Mouse (Mus musculus) midbrain, embryonic 10.5 days (tissue): ENCODE results near the gene Kctd14. TPM values are rescaled to one million over a fixed set of nuclear protein-coding genes. Genes with fewer than 3 reads are reported as not detected.
"Not testable (repeated sequence)": the region's sequence is repeated elsewhere in the genome, so short reads cannot be mapped to it uniquely, and the experiment has no call there.

ENCODE experiments used
- DNase-seq: peaks from one replicate; pipeline ENCODE4 v3.0.0-alpha.2; 2017; ENCODE audit warnings: low spot score
- H3K27ac ChIP-seq: fragments of 300-500 bp; sonication (generic); replicated peaks from 2 replicates; pipeline ENCODE4 v1.5.1; 2016; ENCODE audit warnings: mild to moderate bottlenecking
- H3K27me3 ChIP-seq: fragments of 300-500 bp; sonication (generic); 2 replicates; pipeline ENCODE4 v1.6.1; 2016; ENCODE audit warnings: low read depth, mild to moderate bottlenecking; ENCODE audit not compliant: poor library complexity, severe bottlenecking
- H3K36me3 ChIP-seq: fragments of 300-500 bp; sonication (generic); 2 replicates; pipeline ENCODE4 v1.6.1; 2016; ENCODE audit warnings: mild to moderate bottlenecking, moderate library complexity
- H3K4me1 ChIP-seq: fragments of 300-500 bp; sonication (generic); 2 replicates; pipeline ENCODE4 v1.6.1; 2016
- H3K4me3 ChIP-seq: fragments of 300-500 bp; sonication (generic); 2 replicates; pipeline ENCODE4 v1.5.1; 2016; ENCODE audit warnings: mild to moderate bottlenecking, moderate library complexity
- H3K9me3 ChIP-seq: fragments of 300-500 bp; sonication (generic); replicated peaks from 2 replicates; pipeline ENCODE4 v1.6.1; 2016; ENCODE audit warnings: mild to moderate bottlenecking
- WGBS: fragments of 180-500 bp; shearing (Covaris S2); methylation state at CpG from one replicate; pipeline ENCODE4 v1.1.7; 2016; 5-methylcytosine and 5-hydroxymethylcytosine counted together
- polyA plus RNA-seq: library from polyadenylated mRNA; unstranded; fragments of >200 nt; fragmentation: Nextera tagmentation; extraction: Ambion mirVana; gene quantifications from 2 replicates; pipeline ENCODE4 v1.2.1, GENCODE M21; 2016

Gene Kctd14
- polyA plus RNA-seq, 1 experiment from 2014 or later, result 0.09 TPM

GRCm38 (mm10) chr7:97420958-97421651, 30.0 kb upstream of the Kctd14 start:
- H3K27me3 ChIP-seq, result no peaks in the 10 kb centered on the region
- no peak overlapping the region for H3K27ac ChIP-seq
- H3K4me1 ChIP-seq, result peaks cover 10% of the 10 kb centered on the region; the same call in 1 of the 2 replicates
- DNase-seq, result no peak
- H3K4me3 ChIP-seq, result no peak overlapping the region
- H3K36me3 ChIP-seq, result no peaks in the 10 kb centered on the region
- 91% methylated on average over 8 of the region's 8 CpGs for WGBS
- H3K9me3 ChIP-seq, result no peaks in the 10 kb centered on the region

DNA sequence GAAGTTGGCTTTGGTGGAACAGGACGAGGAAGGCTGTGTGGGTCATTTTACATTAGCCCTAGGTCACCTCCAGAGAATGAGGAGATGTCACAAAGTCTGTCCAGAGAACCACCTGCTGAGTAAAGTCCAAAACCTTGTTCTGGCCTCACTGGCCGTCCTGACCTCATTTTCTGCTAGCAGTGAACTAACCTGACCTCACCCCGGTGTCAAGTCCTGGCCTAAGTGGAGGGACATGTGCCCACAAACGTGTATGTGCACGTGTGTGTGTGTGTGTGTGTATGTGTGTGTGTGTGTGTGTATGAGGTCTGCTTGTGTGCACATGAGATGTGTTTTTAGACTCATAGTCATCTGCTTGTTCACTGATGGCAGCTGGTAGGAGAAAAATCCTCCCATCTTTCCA, 27.4 kb upstream of the Kctd14 start:
- no peak for DNase-seq
- no peaks in the 10 kb centered on the region for H3K36me3 ChIP-seq
- H3K4me3 ChIP-seq, result no peak overlapping the region
- no peaks in the 10 kb centered on the region for H3K27me3 ChIP-seq
- H3K9me3 ChIP-seq, result no peaks in the 10 kb centered on the region
- 68% methylated on average over 5 of the region's 5 CpGs for WGBS
- no peak overlapping the region for H3K27ac ChIP-seq
- H3K4me1 ChIP-seq, result peaks cover 8% of the 10 kb centered on the region; the same call in 1 of the 2 replicates

- H3K27me3 ChIP-seq, result no peaks in the 10 kb centered on the region
- H3K4me1 ChIP-seq, result peaks cover 11% of the 10 kb centered on the region
- H3K27ac ChIP-seq, result 0 out of 2 replicates have a peak overlapping the region, but pooled peaks have one; percentile 34
- H3K36me3 ChIP-seq, result no peaks in the 10 kb centered on the region
- no peaks in the 10 kb centered on the region for H3K9me3 ChIP-seq
- DNase-seq, result peak; percentile 89
- WGBS, result 9% methylated on average over 12 of the region's 12 CpGs
- H3K4me3 ChIP-seq, result no peak overlapping the region
Observed at GRCm38 (mm10) chr7:97424621-97425245, 26.4 kb upstream of the Kctd14 start.

GRCm38 (mm10) chr7:97426566-97426965, 24.6 kb upstream of the Kctd14 start:
- Histone ChIP-seq H3K4me3 (no peak overlapping the region), H3K4me1 (peaks cover 19% of the 10 kb centered on the region), H3K9me3 (no peaks in the 10 kb centered on the region), H3K27me3 (no peaks in the 10 kb centered on the region), H3K36me3 (no peaks in the 10 kb centered on the region), H3K27ac (no peak overlapping the region)
- no peak for DNase-seq
- 77% methylated on average over 6 of the region's 6 CpGs for WGBS

DNA sequence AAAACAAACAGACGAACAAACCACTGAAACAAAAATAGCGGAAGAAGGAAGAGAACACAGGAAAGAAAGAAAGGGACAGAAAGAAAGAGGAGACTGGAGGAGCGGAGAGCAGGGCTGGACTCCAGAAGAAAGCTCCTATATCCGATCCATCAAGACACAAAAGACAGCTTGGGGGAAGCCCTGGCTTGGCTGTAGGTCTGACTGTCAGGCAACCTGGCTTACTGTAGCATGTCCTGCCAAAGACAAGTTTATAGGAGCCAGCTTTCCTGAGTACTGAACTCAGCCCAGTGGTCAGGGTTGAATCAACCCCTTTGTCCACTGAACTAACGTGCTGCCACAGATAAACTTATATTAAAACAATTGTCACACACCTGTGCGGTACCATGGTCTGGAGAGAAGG, 23.8 kb upstream of the Kctd14 start:
- Histone ChIP-seq H3K4me3 (no peak overlapping the region), H3K27me3 (no peaks in the 10 kb centered on the region), H3K4me1 (peaks cover 22% of the 10 kb centered on the region), H3K27ac (no peak overlapping the region), H3K36me3 (no peaks in the 10 kb centered on the region), H3K9me3 (no peaks in the 10 kb centered on the region)
- 84% methylated on average over 6 of the region's 6 CpGs for WGBS
- no peak for DNase-seq

GRCm38 (mm10) chr7:97427778-97428420, 23.2 kb upstream of the Kctd14 start:
- Histone ChIP-seq H3K9me3 (no peaks in the 10 kb centered on the region), H3K36me3 (no peaks in the 10 kb centered on the region), H3K4me1 (peaks cover 22% of the 10 kb centered on the region), H3K4me3 (no peak overlapping the region), H3K27me3 (no peaks in the 10 kb centered on the region), H3K27ac (no peak overlapping the region)
- no peak for DNase-seq
- 87% methylated on average over 5 of the region's 5 CpGs for WGBS

DNA sequence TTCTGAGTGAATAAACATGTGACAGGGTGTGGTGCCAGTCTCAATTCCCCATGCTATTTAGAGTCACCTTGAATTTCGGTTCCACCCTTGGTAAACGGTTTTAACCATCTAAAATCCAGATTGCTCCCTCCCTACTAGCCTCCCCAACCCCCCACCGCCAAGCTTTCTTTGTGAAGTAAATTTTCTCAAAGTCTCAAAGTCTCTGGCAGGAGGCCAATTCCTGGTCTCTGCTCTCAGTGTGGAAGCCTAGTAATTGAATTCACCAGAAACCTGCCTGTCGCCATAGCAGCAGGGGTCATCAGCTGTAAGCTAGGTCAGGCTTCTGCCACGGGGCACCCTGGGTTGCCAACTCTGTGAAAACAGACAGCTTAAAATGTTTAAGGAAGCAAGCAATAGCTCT, 21.4 kb upstream of the Kctd14 start:
- H3K4me1 ChIP-seq, result peaks cover 22% of the 10 kb centered on the region
- no peaks in the 10 kb centered on the region for H3K36me3 ChIP-seq
- no peaks in the 10 kb centered on the region for H3K27me3 ChIP-seq
- WGBS, result 3% methylated on average over 5 of the region's 5 CpGs
- no peaks in the 10 kb centered on the region for H3K9me3 ChIP-seq
- peak overlapping the region; percentile 69 for H3K27ac ChIP-seq
- H3K4me3 ChIP-seq, result no peak overlapping the region
- peak; percentile 73 for DNase-seq

DNA sequence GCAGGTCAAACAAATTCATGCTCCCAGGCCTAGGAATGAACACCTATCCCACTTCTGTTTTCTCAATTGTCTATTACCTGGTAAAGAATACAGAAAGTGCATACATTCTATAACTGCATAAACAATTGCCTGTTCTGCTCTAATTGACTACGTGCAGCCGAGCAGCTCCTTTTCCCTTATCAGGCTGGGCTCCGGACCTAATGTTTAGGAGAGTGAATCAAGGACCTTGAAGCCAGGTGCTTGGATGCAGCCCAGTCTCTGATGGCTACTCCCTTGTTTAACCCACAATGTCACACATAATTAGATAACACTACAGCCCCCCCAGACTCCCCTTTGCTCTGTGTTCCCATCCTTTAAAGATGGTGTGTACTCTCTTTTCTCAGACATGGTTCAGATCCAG, 17.6 kb upstream of the Kctd14 start:
- H3K36me3 ChIP-seq, DNase-seq, H3K4me3 ChIP-seq, H3K27ac ChIP-seq, H3K27me3 ChIP-seq, H3K9me3 ChIP-seq: not testable (repeated sequence)
- H3K4me1 ChIP-seq, result peaks cover 19% of the 10 kb centered on the region
- WGBS, result 79% methylated on average over 3 of the region's 3 CpGs

GRCm38 (mm10) chr7:97434517-97434916, 16.6 kb upstream of the Kctd14 start:
- peaks cover 13% of the 10 kb centered on the region for H3K4me1 ChIP-seq
- no peak overlapping the region for H3K27ac ChIP-seq
- no peaks in the 10 kb centered on the region for H3K27me3 ChIP-seq
- WGBS, result 88% methylated on average over 10 of the region's 10 CpGs
- H3K9me3 ChIP-seq, result no peaks in the 10 kb centered on the region
- no peaks in the 10 kb centered on the region for H3K36me3 ChIP-seq
- H3K4me3 ChIP-seq, result no peak overlapping the region
- DNase-seq, result no peak

DNA sequence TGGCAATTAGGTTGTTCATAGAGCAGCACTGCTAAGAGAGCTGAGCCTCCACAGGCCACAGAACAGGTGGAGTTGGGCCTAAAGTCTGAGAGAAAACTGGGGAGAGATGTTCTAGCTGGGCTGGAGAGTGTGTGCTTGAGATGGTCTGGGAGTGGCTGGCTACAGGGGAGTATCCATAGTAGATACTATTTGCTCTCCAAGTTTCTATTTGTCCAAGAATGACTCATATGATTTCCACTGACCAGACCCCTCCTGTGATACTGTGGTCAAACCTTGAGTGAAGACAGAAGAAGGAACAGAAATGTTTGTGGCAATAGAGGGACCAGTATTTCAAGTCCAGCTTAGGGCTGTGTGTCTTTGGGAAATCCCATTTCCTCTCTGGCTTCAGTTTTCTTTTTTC, 12.1 kb upstream of the Kctd14 start:
- Histone ChIP-seq H3K4me1 (no peaks in the 10 kb centered on the region), H3K27ac (no peak overlapping the region), H3K27me3 (no peaks in the 10 kb centered on the region), H3K36me3 (no peaks in the 10 kb centered on the region), H3K9me3 (peaks cover 5% of the 10 kb centered on the region), H3K4me3 (no peak overlapping the region)
- no peak for DNase-seq

DNA sequence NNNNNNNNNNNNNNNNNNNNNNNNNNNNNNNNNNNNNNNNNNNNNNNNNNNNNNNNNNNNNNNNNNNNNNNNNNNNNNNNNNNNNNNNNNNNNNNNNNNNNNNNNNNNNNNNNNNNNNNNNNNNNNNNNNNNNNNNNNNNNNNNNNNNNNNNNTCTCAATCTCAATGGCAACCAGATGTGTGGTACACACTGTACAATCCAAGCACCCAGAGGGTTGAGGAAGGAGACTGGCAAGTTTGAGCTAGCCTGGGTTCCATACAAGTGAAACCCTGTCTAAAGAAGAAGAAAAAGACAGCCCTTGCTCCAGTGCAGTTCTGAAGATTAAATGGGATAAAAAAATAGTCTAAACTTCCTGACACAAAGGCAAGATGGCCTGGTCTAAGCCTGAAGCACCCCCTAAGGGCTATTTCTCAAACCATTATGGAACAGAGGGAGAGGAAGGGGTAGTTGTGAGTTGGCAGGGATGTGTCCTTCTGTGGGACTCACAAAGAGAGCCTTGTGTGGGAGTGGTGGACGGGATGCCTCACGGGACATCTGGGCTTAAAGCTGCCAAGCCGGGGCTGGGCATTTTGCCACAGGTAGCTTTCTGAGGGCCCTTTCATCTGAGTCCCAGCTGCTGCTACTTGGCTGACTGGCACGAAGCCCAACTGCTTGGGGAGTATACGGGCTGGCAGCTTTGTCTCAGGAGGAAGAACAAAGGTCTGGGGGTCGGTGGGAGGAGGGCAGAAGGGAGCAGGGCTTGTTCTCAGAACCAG, 4.8 kb upstream of the Kctd14 start:
- H3K9me3 ChIP-seq, result peaks cover 6% of the 10 kb centered on the region
- DNase-seq, result no peak
- H3K27me3 ChIP-seq, result 0 out of 2 replicates have a peak, but pooled peaks cover under 1% of the 10 kb centered on the region
- no peaks in the 10 kb centered on the region for H3K36me3 ChIP-seq
- H3K27ac ChIP-seq, result peak overlapping the region; percentile 18; the same call in 1 of the 2 replicates
- 0 out of 2 replicates have a peak, but pooled peaks cover 7% of the 10 kb centered on the region for H3K4me1 ChIP-seq
- H3K4me3 ChIP-seq, result no peak overlapping the region
- 58% methylated on average over 6 of the region's 6 CpGs for WGBS

GRCm38 (mm10) chr7:97447050-97447531, 4.0 kb upstream of the Kctd14 start:
- no peak for DNase-seq
- Histone ChIP-seq H3K4me1 (0 out of 2 replicates have a peak, but pooled peaks cover 7% of the 10 kb centered on the region), H3K27ac (0 out of 2 replicates have a peak overlapping the region, but pooled peaks have one; percentile 18), H3K27me3 (peaks cover 6% of the 10 kb centered on the region; the same call in 1 of the 2 replicates), H3K4me3 (no peak overlapping the region), H3K9me3 (peaks cover 4% of the 10 kb centered on the region; the same call in 1 of the 2 replicates), H3K36me3 (no peaks in the 10 kb centered on the region)
- WGBS, result 68% methylated on average over 6 of the region's 6 CpGs
